Mouse (Mus musculus) neutrophil, adult 5-6 weeks (primary cell): ENCODE results near the gene Ndufs6. TPM values are rescaled to one million over a fixed set of nuclear protein-coding genes. Genes with fewer than 3 reads are reported as not detected.

Source experiments
- total RNA-seq: library from RNA; stranded (forward); fragments of 200-1000 nt; gene quantifications from 2 replicates; pipeline ENCODE4 v1.2.3, GENCODE M21; 2017

The Ndufs6 gene
- total RNA-seq, 1 experiment from 2014 or later, result 23.0 TPM

Other genes starting within 250 kb of the Ndufs6 start
- gene Irx4, start 68.1 kb downstream of the Ndufs6 start, total RNA-seq, result not detected in 2 replicates
- gene Mrpl36, start within 50 bp of the Ndufs6 start, total RNA-seq, result 9.0 and 15.6 TPM in 2 replicates
- gene Lpcat1, start 138.7 kb upstream of the Ndufs6 start, total RNA-seq, result 55.7 and 62.5 TPM in 2 replicates
- gene Slc6a3, start 208.2 kb upstream of the Ndufs6 start, total RNA-seq, result not detected in 2 replicates